Mouse (Mus musculus): Measurements from ENCODE around the gene Sucla2.

The Sucla2 gene

DNA sequence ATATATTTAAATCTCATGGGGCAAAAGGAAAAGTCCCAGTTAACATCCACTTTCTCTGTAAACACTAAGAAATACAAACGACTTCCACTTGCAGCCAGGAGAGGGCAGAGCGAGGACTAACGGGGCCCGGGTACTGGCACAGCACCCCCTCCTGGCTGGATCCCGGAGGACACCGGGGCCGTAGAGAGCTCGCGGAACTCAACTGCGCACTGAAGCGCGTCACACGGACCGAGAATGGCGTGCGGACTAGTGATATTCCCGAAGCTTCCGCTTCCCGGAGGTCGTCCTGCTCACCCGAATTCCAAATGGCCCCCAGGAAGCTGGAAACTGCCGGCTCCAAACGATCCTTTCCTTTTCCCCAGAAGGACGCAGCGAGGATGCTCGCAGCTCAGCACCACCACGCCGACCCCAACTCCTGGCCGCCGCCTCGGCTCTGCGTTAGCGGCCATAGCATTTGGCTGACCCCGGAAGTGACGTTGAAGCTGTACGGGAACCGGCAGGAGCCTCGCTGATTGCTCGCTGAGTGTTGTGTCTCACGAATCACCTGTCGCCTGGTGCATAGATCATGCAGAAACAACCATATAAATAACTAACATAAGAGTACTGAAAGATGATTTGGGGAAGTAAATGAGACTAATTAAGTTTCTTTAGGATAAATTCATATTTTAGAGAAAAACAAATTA lies at the start of gene Sucla2:
Gene Sucla2 (plus strand): TSS at position 554 of the 683 bp plus-strand sequence.
- DNase-seq (ENCODE audit: low spot score in 2 of 2): peak; percentile 82 to 92

DNA sequence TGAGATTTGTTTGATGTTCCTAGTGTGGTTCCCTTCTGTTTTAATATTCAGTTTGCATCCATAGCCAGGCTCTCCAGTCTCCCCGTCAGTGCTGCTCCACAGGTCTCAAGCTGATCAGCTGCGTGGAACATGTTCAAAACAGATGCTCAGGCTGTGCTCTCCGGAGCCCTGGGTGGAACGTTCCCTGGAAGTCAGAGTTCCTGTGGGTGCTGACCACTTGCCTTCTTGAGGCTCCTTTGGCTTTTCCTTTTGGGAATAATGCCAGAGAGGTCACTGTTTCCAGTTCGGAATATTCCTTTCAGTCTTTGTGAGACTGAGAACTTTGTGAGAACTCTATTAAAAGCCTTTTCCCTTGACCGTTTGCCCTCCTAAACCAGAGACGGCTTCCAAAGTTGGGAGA lies 49.6 kb upstream of the Sucla2 start:
- DNase-seq (ENCODE audit: low spot score in 2 of 2): no peak

DNA sequence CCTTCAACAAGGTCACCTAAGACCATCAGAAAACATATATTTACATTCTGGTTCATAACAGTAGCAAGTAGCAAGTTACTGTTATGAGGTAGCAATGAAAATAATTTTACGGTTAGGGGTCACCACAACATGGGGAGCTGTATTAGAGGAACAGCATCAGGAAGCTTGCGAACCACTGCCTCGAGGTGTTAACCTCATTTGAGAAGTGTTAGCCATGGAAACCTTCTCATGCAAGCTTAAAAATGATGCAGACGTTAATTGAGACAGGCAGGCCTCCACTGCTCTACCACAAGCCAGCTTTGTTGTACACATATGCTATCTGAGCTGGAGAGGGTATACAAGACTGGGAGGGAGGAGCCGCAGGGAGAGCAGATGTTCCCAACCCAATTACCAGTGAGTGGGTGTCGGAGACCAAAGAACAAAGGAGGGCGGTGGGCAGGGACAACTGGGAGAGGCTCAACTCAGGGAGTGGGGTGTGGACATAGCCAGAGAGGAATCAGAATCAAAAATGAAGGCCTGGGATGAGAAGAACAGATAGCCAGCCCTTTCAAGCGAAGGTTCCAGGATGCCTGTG lies 48.7 kb upstream of the Sucla2 start:
- no peak for DNase-seq (ENCODE audit: low spot score in 2 of 2)

DNA sequence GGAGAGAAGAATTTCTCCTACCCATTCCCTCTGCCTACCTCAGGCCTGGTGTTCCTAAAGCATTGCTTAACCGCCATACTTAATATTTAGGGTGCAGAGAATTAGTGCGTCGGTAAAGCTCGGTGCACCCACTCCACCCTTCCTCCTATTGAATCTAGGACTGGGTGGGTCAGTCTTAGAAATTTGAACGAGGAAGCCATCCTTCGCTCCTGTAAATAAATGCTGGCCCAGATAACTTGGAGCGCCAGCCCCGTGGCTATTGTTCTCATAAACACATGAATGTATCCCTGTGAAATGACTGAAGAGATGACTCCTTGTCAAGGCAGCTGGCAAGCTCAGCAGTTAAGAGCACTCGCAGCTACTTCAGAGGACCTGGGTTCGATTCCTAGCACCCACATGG lies 48.0 kb upstream of the Sucla2 start:
- no peak for DNase-seq (ENCODE audit: low spot score in 2 of 2)

DNA sequence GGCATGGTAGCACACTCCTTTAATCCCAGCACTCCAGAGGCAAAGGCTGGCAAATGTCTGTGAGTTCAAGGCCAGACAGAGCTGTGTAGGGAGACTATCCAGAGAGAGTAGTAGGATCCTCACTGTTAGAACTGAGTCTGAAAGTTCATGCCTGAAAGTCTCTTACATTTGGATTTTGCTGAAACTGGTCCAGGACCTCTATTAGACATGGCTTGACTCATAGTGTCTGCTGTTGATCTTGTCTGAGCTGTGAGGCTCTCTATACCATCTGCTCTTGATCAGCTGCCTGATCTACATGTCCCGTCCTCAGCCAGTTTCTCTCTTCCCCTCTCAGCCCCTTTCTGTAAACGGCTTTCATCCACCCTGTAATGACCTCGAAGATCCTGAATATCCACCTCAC lies 46.8 kb upstream of the Sucla2 start:
- DNase-seq (ENCODE audit: low spot score in 2 of 2): no peak

DNA sequence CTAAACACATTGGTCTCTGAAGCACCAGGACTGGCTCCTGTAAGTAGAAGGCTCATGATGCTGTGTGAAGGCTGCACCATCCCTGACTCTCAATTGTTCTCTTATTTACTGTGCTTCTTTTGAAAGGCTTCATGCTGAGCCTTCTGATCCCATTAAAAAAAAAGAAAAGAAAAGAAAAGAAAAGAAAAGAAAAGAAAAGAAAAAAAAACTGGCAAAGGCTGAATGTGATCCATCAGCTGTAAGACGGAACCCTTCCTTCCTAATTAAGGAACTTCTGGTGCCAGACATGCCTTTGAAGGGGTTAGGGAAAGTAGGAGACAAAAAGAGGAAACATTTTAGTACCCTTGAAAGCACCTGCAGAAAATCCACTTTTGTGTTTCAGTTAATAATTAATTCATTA lies 45.3 kb upstream of the Sucla2 start:
- DNase-seq (ENCODE audit: low spot score in 2 of 2): no peak

DNA sequence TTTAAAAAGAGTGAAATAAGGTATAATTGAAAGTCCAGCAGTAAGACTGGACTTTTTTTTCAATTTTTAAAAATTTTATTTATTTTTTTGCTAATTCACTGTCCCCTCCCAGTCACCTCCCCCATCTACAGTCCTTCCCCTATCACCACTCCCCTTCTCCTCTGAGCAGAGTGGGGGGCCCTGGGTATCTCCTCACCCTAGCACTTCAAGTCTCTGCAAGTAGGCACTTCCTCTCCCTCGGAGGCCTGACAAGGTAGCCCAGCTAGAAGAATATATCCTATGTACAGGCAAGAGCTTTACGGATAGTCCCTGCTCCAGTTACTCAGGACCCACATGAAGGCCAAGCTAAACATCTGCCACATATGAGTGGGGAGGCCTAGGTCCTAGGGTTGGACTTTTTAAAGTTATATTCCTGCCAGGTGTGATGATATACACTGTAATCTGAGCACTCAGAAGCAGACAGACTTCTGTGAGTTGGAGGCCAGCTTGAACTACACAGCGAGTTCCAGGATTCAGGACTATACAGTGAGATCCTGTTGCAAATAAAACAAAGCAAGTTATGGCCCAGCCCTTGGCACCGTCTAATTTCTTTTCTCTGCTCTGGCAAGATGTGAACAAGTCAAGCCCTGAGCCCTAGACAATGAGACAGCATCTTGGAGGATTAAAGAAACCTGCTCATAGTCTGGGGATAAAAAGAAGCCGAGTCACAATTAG lies 41.4 kb upstream of the Sucla2 start:
- DNase-seq (ENCODE audit: low spot score in 2 of 2): no peak

DNA sequence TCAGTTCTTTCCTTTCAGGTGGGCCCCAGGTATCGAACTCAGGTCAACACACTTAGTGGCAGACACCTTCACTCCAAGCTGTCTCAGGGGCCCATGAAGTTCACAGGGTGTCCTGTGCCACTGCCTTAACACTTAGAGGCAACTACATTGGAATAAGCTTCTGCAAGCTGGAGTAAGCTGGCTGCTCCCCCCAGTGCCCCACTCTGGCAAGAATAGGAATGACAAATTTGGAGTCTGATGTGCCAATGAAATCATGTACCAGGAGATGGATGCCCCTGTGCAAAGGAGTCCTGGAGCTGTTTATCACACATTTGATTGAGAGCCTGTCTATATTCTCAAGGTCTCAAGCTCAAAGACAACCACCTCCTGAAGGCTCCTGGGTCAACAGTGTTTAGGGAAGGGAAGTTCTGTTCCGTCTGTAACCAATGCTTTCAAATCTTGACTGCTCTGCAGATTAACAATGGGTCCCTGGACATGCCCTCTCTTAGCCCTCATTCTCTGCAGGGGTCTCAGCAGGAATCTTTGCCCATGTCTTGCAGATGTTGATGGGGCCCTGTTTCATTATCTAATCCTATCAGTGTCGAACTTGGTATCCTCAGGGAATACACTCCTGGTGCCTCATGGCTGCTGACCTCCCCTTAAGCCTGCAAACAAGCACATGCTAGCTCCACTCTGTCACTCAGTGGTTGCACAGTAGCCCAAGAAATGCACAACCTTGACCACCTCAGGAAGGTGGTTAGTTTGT lies 40.6 kb upstream of the Sucla2 start:
- no peak for DNase-seq (ENCODE audit: low spot score in 2 of 2)

DNA sequence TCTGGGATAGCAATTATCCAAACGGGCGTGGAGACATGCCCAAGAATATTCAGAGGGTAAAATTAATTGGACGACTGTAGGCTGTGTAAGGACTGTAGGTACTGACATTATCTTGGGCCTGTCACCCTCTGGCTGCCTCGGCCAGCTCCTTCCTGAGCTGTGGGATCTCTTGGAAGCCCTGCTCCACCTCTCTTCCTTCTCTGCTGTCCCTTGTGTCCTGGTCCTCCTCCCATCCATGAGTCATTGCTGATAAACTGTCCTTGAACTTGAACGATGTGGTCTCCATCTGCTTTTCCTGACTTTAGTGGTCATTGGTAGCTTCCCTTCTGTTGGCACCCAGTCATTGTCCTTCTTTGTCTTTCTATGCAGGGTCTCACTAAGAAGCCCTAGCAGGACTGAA lies 38.5 kb upstream of the Sucla2 start:
- no peak for DNase-seq (ENCODE audit: low spot score in 2 of 2)

DNA sequence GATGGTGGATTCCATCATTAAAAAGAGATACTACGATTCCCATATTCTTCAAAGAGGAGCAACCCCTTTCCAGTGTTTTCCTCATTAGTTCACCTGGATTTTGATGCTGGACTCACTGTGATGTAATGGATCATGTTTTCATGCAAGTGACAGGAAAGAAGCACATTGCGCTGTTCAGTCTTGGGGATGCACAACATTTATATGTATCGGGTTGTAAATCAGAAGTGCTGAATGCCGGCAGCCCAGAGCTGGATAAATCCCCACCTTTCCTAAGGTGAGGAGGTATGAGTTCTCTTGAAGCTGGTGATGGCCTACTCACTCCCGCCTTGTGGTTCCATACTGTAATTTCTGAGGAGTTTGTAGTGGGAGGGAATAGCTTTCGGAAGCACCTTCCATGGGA lies 31.8 kb upstream of the Sucla2 start:
- DNase-seq (ENCODE audit: low spot score in 2 of 2): no peak

DNA sequence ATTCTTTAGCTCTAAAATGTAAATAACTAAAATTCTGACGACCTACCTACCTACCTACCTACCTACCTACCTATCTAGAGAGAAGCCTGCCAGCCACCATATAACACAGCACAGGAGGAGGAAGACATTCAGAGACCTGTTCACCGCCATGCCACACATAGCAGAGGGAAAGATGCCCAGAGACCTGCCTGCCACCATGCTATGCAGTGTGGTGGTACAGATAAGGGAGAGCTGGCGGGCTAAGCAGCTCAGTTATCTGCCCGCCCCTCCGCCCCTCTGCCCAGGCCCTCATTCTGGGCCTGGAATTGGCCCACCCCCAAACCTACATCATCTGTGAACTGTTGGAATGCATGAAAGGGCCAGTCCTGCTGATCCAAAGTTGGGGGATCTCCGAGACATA lies 31.0 kb upstream of the Sucla2 start:
- DNase-seq (ENCODE audit: low spot score in 2 of 2): no peak

DNA sequence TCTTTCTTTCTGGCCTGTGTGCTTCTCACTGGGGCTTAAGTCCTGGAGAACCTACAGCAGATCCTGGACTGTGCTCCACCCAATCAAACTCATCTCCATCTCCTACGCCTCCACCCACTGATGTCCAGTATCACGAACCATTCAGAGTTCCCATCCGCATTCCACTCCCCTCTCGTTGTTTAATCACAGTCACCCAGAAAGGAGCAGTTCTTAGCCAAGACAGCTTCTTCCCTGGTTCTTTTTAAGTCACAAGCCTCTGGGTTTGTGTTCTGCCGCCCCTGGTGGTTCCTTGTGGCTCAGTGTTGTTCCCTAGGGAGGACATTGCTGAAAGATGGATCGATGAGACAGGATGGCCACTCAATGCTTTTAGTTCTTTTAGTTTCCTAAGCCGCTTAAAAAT lies 29.4 kb upstream of the Sucla2 start:
- no peak for DNase-seq (ENCODE audit: low spot score in 2 of 2)

DNA sequence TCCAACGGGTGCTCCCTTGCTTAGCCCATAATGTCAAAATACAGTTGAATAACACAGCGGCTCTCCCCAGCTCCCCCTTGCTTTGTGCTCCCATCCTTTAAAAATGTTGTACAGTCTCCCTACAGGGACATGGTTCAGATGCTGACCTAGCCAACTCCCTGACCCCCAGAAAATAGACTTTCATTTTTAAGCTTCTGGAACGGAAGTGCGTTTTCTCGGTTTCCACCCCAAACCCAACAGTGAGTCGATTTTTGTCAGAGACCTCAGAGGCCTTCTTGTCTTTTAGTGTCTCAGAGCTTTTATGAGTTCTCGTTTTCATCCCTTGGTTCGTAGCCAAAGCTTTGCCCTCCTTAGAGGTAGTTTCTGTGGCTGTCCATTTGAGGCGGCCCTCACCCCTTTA lies 23.8 kb upstream of the Sucla2 start:
- no peak for DNase-seq (ENCODE audit: low spot score in 2 of 2)

DNA sequence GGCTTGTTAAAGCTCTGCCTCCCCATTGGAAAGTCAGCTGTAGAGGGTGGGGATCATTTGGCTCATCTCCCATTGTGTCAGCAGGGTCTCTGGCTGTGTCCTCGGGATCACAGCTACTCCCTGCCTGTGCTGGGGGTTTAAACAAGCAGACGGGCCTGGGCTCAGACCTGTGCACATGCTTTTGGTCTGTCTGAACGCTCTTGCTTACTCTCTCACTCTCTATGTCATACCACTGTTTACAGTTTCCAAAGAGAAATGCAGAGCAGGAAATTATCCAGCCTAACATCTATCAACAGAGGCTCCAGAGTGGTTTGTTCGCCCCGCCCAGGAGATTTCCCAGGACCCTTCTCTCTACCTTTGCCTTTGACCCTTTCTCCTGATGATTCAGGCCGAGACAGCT lies 23.4 kb upstream of the Sucla2 start:
- no peak for DNase-seq (ENCODE audit: low spot score in 2 of 2)

DNA sequence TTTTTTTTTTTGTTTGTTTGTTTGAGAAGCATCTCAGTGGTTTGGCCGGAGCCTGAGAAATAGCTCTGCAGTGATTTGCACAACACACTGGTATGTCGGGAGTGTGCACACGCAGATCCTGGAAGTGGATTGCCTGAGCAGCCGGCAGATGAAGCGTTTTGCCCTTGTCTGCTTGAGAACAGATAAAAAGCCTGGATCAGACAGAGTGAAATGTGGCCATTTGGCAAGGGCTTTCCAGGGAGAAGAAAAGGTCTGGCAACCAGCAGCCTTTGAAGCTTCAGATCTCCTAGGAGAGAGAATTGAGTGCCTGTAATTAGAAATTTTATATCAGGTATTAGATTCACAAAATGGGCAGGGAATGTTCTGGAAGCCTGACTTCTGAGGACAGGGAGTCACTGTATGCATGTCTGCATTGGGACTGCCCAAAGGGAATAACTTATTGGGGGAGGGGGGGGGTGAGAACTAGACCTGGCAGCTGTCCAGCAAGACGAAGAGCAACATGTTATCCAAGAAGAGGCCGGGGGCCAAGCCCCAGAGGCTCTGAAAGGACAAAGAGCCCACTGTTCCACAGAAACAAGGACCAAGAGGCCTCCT lies 22.4 kb upstream of the Sucla2 start:
- peak; percentile 28 to 40 for DNase-seq (ENCODE audit: low spot score in 2 of 2)

DNA sequence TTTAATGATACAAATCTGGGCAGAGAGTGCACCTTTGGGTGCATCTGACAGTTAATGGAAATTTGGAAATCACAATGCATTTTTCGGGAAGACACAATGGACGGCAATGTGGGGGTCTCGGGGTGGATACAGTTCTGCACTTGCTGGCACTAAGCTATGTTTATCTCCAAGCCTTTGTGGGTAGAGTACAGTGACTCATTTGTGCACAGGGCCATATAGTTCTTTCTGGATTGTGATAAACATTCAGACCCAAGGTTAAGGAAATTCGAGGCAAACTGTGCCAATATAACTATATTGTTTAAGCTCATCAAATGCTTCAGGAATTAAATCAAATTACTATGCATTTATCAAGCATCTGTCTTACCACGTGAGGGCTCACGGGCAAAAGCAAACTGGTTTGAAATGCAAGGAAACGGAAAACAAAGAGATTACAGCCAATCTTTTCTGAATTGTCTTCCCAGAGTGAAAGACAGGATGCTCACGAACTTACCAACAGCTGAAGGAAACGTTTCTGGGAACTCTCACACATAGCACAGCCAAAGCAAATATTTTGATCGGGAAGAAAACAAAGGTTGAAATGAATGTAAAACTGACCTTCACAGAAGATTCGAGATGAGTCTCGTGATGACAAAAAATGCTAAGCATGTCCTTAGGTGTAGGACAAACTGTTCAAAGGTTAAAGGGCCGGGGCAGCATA lies 21.7 kb upstream of the Sucla2 start:
- DNase-seq (ENCODE audit: low spot score in 2 of 2): no peak

DNA sequence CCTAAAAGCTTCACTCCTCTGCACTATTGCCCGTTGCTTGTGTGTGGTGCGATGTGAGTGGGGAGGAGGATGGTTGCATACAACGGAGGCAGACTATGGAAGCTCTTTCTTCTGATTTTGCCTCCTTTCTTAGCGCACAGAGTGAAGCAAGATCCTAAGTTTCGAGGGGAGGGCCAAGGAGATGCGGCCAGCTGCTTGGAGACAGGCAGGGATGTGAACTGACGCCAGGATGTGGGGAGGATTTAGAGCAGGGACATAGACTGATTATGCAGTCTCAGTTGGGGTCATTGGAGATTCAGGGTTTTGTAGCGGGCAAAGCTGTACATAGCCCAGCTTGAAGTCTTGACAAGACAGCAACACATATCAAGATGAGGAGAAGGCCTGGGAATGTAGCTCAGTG lies 18.8 kb upstream of the Sucla2 start:
- DNase-seq (ENCODE audit: low spot score in 2 of 2): no peak

DNA sequence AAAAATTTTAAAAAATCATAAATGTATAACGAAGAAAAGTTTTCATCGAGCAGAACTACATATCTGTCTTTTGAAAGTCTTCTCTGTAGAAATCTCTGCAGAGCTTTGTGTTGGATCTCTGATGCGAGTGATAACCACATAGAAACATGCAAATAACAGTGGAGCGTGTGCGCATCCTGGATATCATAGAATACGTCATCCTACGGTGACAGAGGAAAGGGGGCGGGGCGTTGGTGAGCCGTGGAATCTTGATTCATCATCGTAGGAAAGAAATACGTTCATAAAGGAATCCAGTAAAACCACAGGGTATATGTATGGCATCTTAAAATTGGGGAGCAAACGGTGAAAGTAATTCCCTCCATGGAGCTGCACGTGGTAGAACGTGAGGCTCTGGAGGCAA lies 17.9 kb upstream of the Sucla2 start:
- no peak for DNase-seq (ENCODE audit: low spot score in 2 of 2)

DNA sequence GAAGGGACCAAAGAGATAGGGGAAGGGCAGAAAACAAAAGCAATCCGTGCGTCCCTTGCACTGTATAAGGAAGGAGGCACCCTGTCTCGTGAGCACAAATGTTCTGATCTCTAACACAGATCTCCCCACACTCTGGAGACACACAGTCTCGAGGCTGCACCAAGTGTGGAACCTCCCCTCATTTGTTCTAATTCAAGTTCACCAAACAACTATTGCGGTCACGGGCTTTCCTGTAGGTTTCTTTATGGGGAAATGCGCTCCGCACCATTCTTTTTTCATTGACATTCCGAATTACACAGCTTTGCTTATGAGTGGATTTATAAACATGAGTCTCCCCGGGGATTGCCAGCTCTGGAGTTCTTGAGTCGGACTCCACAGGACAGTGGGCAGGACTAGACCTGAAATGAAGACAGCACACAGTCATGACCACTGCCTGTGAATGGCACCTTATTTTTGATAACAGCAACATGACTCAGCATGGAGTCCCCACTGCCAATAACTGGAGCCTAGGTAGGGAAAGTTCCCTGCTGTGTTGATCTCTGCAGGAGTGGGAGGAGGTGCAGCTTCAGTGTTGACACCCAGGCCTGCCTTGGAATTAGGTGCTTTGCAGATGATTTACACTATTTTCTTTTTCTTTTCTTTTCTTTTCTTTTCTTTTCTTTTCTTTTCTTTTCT lies 17.3 kb upstream of the Sucla2 start:
- no peak for DNase-seq (ENCODE audit: low spot score in 2 of 2)

DNA sequence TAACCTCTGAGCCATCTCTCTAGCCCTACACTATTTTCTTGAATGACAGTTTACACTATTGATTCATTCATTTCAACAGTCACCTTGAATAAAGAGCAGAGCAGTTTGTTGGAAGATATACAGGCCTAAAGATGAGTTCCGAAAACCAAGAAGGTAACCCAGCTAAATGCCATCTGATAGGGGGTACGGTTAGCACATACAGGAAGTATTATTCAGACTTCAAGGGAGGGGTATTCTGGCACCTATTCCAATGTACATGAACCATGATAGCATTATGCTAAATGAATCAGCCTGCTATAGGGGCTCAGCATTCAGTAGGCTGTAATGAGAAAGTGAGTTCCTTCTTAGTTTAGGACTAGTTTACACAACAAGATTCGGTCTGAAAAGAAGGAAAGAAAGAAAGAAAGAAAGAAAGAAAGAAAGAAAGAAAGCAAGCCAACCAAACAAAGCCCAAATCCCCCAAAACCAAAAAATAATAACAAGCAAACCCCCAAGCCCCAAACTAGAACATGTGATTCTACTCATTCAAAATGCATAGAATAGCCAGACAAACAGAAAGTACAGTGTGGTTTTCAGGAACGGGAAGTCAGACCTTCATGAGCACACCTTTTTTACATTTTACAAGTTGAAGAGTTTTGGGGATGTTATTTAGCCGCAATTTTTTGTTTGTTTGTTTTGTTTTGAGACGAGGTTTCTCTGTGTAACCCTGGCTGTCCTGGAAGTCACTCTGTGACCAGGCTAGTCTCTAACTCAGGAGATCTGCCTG lies 16.3 kb upstream of the Sucla2 start:
- no peak for DNase-seq (ENCODE audit: low spot score in 2 of 2)

Measured in frontal cortex, postnatal 10 days (tissue).